Mouse (Mus musculus) lung, embryonic 15.5 days (tissue): ENCODE measurements around the gene Brca2. TPM values are rescaled to one million over a fixed set of nuclear protein-coding genes. Genes with fewer than 3 reads are reported as not detected.

Source experiments
- ATAC-seq: fragments of 200-750 bp; cut with Nextera tagmentation; 2 replicates; pipeline ENCODE4 v1.8.0; 2017; ENCODE audit warnings: moderate number of reproducible peaks, borderline replicate concordance; ENCODE audit not compliant: low FRiP score, low TSS enrichment; ENCODE audit errors: extremely low read depth
- H3K27ac ChIP-seq: fragments of 300-500 bp; sonication (generic); 2 replicates; pipeline ENCODE4 v1.5.1; 2015; ENCODE audit warnings: moderate library complexity, mild to moderate bottlenecking, inconsistent platforms
- H3K27me3 ChIP-seq: fragments of 300-500 bp; sonication (generic); 2 replicates; pipeline ENCODE4 v1.6.1; 2015; ENCODE audit warnings: inconsistent platforms
- H3K36me3 ChIP-seq: fragments of 300-500 bp; sonication (generic); 2 replicates; pipeline ENCODE4 v1.6.1; 2015; ENCODE audit warnings: inconsistent platforms
- H3K4me1 ChIP-seq: fragments of 300-500 bp; sonication (generic); 2 replicates; pipeline ENCODE4 v1.6.1; 2015; ENCODE audit warnings: inconsistent platforms
- H3K4me2 ChIP-seq: fragments of 300-500 bp; sonication (generic); 2 replicates; pipeline ENCODE4 v1.6.1; 2015; ENCODE audit warnings: inconsistent platforms, mild to moderate bottlenecking, moderate library complexity
- H3K4me3 ChIP-seq: fragments of 300-500 bp; sonication (generic); 2 replicates; pipeline ENCODE4 v1.5.1; 2015; ENCODE audit warnings: mild to moderate bottlenecking, inconsistent platforms
- H3K9ac ChIP-seq: fragments of 300-500 bp; sonication (generic); 2 replicates; pipeline ENCODE4 v1.6.1; 2015; ENCODE audit warnings: inconsistent platforms
- H3K9me3 ChIP-seq: fragments of 300-500 bp; sonication (generic); 2 replicates; pipeline ENCODE4 v1.6.1; 2016; ENCODE audit warnings: inconsistent platforms
- WGBS: fragments of 180-500 bp; shearing (Covaris S2); methylation state at CpG from one replicate; pipeline ENCODE4 v1.1.7; 2015; 5-methylcytosine and 5-hydroxymethylcytosine counted together
- polyA plus RNA-seq: library from polyadenylated mRNA; unstranded; fragments of >200 nt; fragmentation: Nextera tagmentation; extraction: Ambion mirVana; gene quantifications from 2 replicates; pipeline ENCODE4 v1.2.1, GENCODE M21; 2015

The Brca2 gene
- polyA plus RNA-seq, 1 experiment from 2014 or later, result 29.2 TPM

GRCm38 (mm10) chr5:150518064-150518463 is 4.4 kb upstream of the Brca2 start, which contains the start of gene Zar1l:
Gene Zar1l, minus strand, starts transcription at chr5:150518164.
- Histone ChIP-seq H3K9me3 (no peaks in the 10 kb centered on the region), H3K27ac (no peak within 1 kb of the TSS), H3K27me3 (no peaks in the 10 kb centered on the region), H3K9ac (no peak within 1 kb of the TSS), H3K4me3 (no peak within 1 kb of the TSS), H3K4me2 (no peak within 1 kb of the TSS), H3K4me1 (peaks cover 5% of the 10 kb centered on the region), H3K36me3 (no peaks in the 10 kb centered on the region)
- ATAC-seq, result no peak
- 53% methylated on average over 4 of the region's 4 CpGs for WGBS

DNA sequence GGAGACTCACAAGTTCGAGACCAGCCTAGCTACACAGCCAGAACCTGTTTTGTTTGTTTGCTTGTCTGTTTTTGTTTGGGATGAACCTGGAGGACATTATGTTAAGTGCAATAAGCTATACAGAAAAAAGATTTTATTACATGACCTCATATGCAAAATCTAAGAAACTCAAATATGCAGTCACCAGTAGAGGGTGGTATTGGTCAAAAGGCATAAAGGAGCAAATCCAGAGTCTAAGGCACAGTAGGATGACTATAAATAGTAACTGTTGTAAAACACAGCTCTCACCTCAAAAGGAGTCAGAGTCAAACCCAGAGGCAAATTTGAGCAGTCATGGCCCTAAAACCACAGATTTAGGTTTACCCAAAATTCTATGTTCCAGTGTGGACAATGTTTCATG is 2.9 kb upstream of the Brca2 start:
- 78% methylated on average over 1 of the region's 1 CpGs for WGBS
- Histone ChIP-seq H3K9ac (no peak overlapping the region), H3K4me3 (no peak overlapping the region), H3K27ac (no peak overlapping the region), H3K27me3 (no peaks in the 10 kb centered on the region), H3K9me3 (no peaks in the 10 kb centered on the region), H3K36me3 (no peaks in the 10 kb centered on the region), H3K4me1 (peaks cover 15% of the 10 kb centered on the region), H3K4me2 (no peak overlapping the region)
- no peak for ATAC-seq

- Histone ChIP-seq H3K36me3 (no peaks in the 10 kb centered on the region), H3K9ac (peak overlapping the region; percentile 94), H3K27ac (peak overlapping the region; percentile 91), H3K4me3 (peak overlapping the region; percentile 92), H3K27me3 (no peaks in the 10 kb centered on the region), H3K9me3 (no peaks in the 10 kb centered on the region), H3K4me1 (peaks cover 15% of the 10 kb centered on the region), H3K4me2 (peak overlapping the region; percentile 73)
- 4% methylated on average over 11 of the region's 11 CpGs for WGBS
- no peak for ATAC-seq
Measured at GRCm38 (mm10) chr5:150522867-150523234, 421 bp downstream of the Brca2 start.

DNA sequence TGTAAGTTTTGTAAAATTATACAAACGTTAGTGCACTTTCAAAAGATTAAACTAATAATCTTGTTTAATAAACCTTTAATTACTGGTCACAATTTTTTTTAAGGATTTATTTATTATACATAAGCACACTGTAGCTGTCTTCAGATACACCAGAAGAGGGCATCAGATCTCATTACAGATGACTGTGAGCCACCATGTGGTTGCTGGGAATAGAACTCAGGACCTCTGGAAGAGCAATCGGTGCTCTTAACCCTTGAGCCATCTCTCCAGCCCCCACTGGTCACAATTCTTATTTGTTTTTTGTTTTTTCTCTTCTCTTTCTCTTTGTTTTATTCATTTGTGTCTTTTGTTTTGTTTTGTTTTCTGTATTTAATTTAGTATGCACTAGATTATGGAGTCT is 2.8 kb downstream of the Brca2 start:
- no peak overlapping the region for H3K9ac ChIP-seq
- WGBS, result 80% methylated on average over 2 of the region's 2 CpGs
- H3K9me3 ChIP-seq, result no peaks in the 10 kb centered on the region
- ATAC-seq, result no peak
- H3K27me3 ChIP-seq, result no peaks in the 10 kb centered on the region
- no peak overlapping the region for H3K27ac ChIP-seq
- H3K4me2 ChIP-seq, result no peak overlapping the region
- no peak overlapping the region for H3K4me3 ChIP-seq
- peaks cover 7% of the 10 kb centered on the region; the same call in 1 of the 2 replicates for H3K36me3 ChIP-seq
- H3K4me1 ChIP-seq, result peaks cover 15% of the 10 kb centered on the region

GRCm38 (mm10) chr5:150541302-150541701 is 18.9 kb downstream of the Brca2 start:
- no peak overlapping the region for H3K4me3 ChIP-seq
- no peak overlapping the region for H3K9ac ChIP-seq
- H3K27ac ChIP-seq, result no peak overlapping the region
- no peak for ATAC-seq
- no peaks in the 10 kb centered on the region for H3K9me3 ChIP-seq
- H3K4me2 ChIP-seq, result no peak overlapping the region
- H3K27me3 ChIP-seq, result no peaks in the 10 kb centered on the region
- WGBS, result 98% methylated on average over 1 of the region's 1 CpGs
- no peaks in the 10 kb centered on the region for H3K4me1 ChIP-seq
- H3K36me3 ChIP-seq, result peaks cover 29% of the 10 kb centered on the region

DNA sequence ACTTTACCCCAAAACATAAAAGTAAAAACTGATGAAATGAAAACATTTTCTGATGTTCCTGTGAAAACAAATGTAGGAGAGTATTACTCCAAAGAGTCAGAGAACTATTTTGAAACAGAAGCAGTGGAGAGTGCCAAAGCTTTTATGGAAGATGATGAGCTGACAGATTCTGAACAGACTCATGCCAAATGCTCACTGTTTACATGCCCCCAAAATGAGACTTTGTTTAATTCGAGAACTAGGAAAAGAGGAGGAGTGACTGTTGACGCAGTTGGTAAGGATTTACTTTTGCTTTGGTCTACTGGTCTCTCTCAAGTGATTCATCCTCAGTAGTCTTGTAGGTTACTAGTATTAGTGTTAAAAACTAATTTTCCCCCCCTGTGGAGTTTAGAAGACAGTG is 20.8 kb downstream of the Brca2 start:
- Histone ChIP-seq H3K9me3 (no peaks in the 10 kb centered on the region), H3K4me1 (no peaks in the 10 kb centered on the region), H3K27me3 (no peaks in the 10 kb centered on the region), H3K9ac (no peak overlapping the region), H3K4me2 (no peak overlapping the region), H3K4me3 (no peak overlapping the region), H3K27ac (no peak overlapping the region), H3K36me3 (peaks cover 17% of the 10 kb centered on the region)
- ATAC-seq, result peak; percentile 35; the same call in 1 of the 2 replicates
- WGBS, result 47% methylated on average over 2 of the region's 2 CpGs

DNA sequence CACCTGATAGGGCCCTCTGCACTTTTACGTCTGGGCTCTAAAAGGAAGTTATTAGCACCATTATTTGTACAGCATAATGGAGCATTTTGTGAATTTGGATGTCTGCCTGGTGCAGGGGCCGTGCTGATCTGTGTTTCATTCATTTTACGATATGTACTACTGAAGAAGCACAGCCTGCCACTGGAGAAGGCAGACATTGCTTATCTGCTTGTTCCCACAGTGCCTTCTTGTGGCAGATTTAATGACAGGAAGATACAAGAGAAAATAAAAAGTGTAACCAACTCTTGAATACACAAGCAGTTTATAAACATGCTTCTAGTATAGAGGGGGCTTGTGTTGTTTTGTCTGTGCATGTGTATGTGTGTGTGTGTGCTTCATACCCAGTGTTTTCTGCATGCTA is 29.2 kb downstream of the Brca2 start:
- Histone ChIP-seq H3K9ac (no peak overlapping the region), H3K27me3 (no peaks in the 10 kb centered on the region), H3K36me3 (peaks cover 44% of the 10 kb centered on the region; the same call in 1 of the 2 replicates), H3K4me1 (no peaks in the 10 kb centered on the region), H3K9me3 (no peaks in the 10 kb centered on the region), H3K4me3 (no peak overlapping the region), H3K27ac (no peak overlapping the region), H3K4me2 (no peak overlapping the region)
- WGBS, result 44% methylated on average over 3 of the region's 3 CpGs
- ATAC-seq, result no peak

GRCm38 (mm10) chr5:150559519-150560103 is 37.2 kb downstream of the Brca2 start:
- H3K4me2 ChIP-seq, result no peak overlapping the region
- no peaks in the 10 kb centered on the region for H3K27me3 ChIP-seq
- H3K4me1 ChIP-seq, result no peaks in the 10 kb centered on the region
- H3K9me3 ChIP-seq, result no peaks in the 10 kb centered on the region
- H3K9ac ChIP-seq, result no peak overlapping the region
- no peak for ATAC-seq
- H3K4me3 ChIP-seq, result no peak overlapping the region
- peaks cover 61% of the 10 kb centered on the region for H3K36me3 ChIP-seq
- 92% methylated on average over 6 of the region's 6 CpGs for WGBS
- no peak overlapping the region for H3K27ac ChIP-seq

DNA sequence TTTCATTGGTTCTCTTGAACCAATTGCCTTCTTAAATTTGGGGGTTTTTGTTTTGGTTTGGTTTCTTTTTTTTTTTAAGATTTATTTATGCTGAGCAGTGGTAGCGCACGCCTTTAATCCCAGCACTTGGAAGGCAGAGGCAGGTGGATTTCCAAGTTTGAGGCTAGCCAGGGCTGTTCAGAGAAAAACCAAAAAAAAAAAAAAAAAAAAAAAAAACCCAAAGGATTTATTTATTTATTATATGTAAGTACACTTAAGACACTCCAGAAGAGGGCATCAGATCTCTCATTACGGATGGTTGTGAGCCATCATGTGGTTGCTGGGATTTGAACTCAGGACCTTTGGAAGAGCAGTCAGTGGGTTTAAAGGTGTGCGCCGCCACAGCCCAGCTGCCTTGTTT is 38.4 kb downstream of the Brca2 start:
- no peak overlapping the region for H3K27ac ChIP-seq
- no peaks in the 10 kb centered on the region for H3K4me1 ChIP-seq
- H3K9ac ChIP-seq, result no peak overlapping the region
- H3K36me3 ChIP-seq, result peaks cover 56% of the 10 kb centered on the region
- no peak for ATAC-seq
- 94% methylated on average over 5 of the region's 5 CpGs for WGBS
- no peaks in the 10 kb centered on the region for H3K9me3 ChIP-seq
- no peaks in the 10 kb centered on the region for H3K27me3 ChIP-seq
- no peak overlapping the region for H3K4me3 ChIP-seq
- H3K4me2 ChIP-seq, result no peak overlapping the region

GRCm38 (mm10) chr5:150561376-150561775 is 38.9 kb downstream of the Brca2 start:
- Histone ChIP-seq H3K27me3 (no peaks in the 10 kb centered on the region), H3K4me1 (no peaks in the 10 kb centered on the region), H3K9ac (no peak overlapping the region), H3K4me2 (no peak overlapping the region), H3K36me3 (peaks cover 54% of the 10 kb centered on the region), H3K9me3 (no peaks in the 10 kb centered on the region), H3K27ac (no peak overlapping the region), H3K4me3 (no peak overlapping the region)
- ATAC-seq, result no peak

GRCm38 (mm10) chr5:150561783-150562182 is 39.4 kb downstream of the Brca2 start:
- Histone ChIP-seq H3K36me3 (peaks cover 54% of the 10 kb centered on the region), H3K4me3 (no peak overlapping the region), H3K9me3 (no peaks in the 10 kb centered on the region), H3K4me1 (no peaks in the 10 kb centered on the region), H3K4me2 (no peak overlapping the region), H3K27ac (no peak overlapping the region), H3K9ac (no peak overlapping the region), H3K27me3 (no peaks in the 10 kb centered on the region)
- ATAC-seq, result no peak
- 88% methylated on average over 5 of the region's 5 CpGs for WGBS

GRCm38 (mm10) chr5:150564426-150564825 is 42.0 kb downstream of the Brca2 start:
- H3K27ac ChIP-seq, result no peak overlapping the region
- no peaks in the 10 kb centered on the region for H3K9me3 ChIP-seq
- no peak overlapping the region for H3K4me3 ChIP-seq
- no peak overlapping the region for H3K4me2 ChIP-seq
- no peaks in the 10 kb centered on the region for H3K4me1 ChIP-seq
- no peaks in the 10 kb centered on the region for H3K27me3 ChIP-seq
- H3K9ac ChIP-seq, result no peak overlapping the region
- ATAC-seq, result no peak
- WGBS, result 92% methylated on average over 6 of the region's 6 CpGs
- peaks cover 53% of the 10 kb centered on the region for H3K36me3 ChIP-seq

DNA sequence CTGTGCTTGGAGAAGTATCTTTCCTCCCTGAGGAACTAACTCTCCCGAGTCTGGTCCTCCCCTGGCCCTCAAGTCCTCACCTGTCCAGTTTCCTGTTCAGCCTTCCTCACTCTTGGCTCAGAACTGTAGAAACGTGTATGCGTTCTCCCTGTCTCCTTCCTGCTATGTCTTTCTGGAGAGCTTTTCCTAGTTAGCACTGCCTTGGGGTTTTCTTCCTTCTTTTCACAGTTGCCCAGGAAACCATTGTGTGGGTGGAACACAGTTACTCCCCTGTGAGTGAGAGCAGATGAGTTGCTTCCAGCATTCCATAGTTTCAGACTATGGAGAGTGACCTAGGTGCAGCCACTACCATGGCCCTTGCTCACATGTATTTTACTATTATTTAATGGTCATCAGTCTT is 43.8 kb downstream of the Brca2 start:
- Histone ChIP-seq H3K36me3 (peaks cover 43% of the 10 kb centered on the region), H3K27me3 (no peaks in the 10 kb centered on the region), H3K4me1 (0 out of 2 replicates have a peak, but pooled peaks cover 3% of the 10 kb centered on the region), H3K4me3 (no peak overlapping the region), H3K9me3 (no peaks in the 10 kb centered on the region), H3K4me2 (no peak overlapping the region), H3K9ac (no peak overlapping the region), H3K27ac (no peak overlapping the region)
- ATAC-seq, result no peak
- 47% methylated on average over 3 of the region's 3 CpGs for WGBS
